In genomic region chr12:59131578-59131946, GRCm38 (mm10) we compare ENCODE assay signal across 8 mouse cellular contexts. TPM values are rescaled to one million over a fixed set of nuclear protein-coding genes. Genes with fewer than 3 reads are reported as not detected.
A peak's percentile ranks its signal among the peaks of the same experiment; 100 is the strongest.
DNase-seq lines count a peak whose midpoint lies in the region; ATAC-seq and TF ChIP-seq lines count a peak whose summit lies in the region.

No protein-coding gene starts in this region.

- DNase-seq in heart, postnatal 36 days: no peak
- DNase-seq in MEL-GATA-1-ER (ENCODE audit: extremely low read depth, low read depth): peak; percentile 33
- DNase-seq in liver, embryonic 14.5 days (ENCODE audit: low read depth in 3 of 3, low spot score in 3 of 3): no peak
- DNase-seq in urinary bladder, adult 2 months (ENCODE audit: low spot score): no peak
- DNase-seq in frontal cortex, postnatal 36 days (ENCODE audit: low spot score in 2 of 2): no peak

- H3K4me1 ChIP-seq in heart, embryonic 12.5 days (replicated peaks): peaks cover 28% of the 10 kb centered on the region
- H3K4me1 ChIP-seq in forebrain, embryonic 15.5 days: peaks cover 34% of the 10 kb centered on the region
- H3K4me1 ChIP-seq in liver, embryonic 14.5 days (replicated peaks; ENCODE audit: control insufficient read depth in 2 of 2, insufficient read depth in 2 of 2, low read length in 1 of 2): peaks cover 30 to 41% of the 10 kb centered on the region in 2 experiments
- H3K4me1 ChIP-seq in stomach, embryonic 15.5 days: peaks cover 12% of the 10 kb centered on the region

- peak overlapping the region; percentile 85 for H3K4me3 ChIP-seq in heart, embryonic 12.5 days
- H3K4me3 ChIP-seq in forebrain, embryonic 15.5 days: peak overlapping the region; percentile 86
- peak overlapping the region; percentile 90 to 96 for H3K4me3 ChIP-seq in liver, embryonic 14.5 days (ENCODE audit: insufficient read depth in 1 of 2, low read depth in 2 of 2, low read length in 2 of 2)
- H3K4me3 ChIP-seq in stomach, embryonic 15.5 days (replicated peaks): peak overlapping the region; percentile 97

- no peaks in the 10 kb centered on the region for H3K36me3 ChIP-seq in heart, embryonic 12.5 days
- H3K36me3 ChIP-seq in forebrain, embryonic 15.5 days: no peaks in the 10 kb centered on the region
- no peaks in the 10 kb centered on the region; the same call in 1 of the 2 replicates for H3K36me3 ChIP-seq in liver, embryonic 14.5 days (replicated peaks; ENCODE audit: control insufficient read depth, insufficient read depth, low read depth)
- H3K36me3 ChIP-seq in stomach, embryonic 15.5 days: no peaks in the 10 kb centered on the region

- WGBS in heart, embryonic 12.5 days: under 1% methylated on average over 30 of the region's 30 CpGs
- under 1% methylated on average over 30 of the region's 30 CpGs for WGBS in forebrain, embryonic 15.5 days
- WGBS in liver, embryonic 14.5 days (ENCODE audit: insufficient replicate concordance): under 1% methylated on average over 30 of the region's 30 CpGs
- WGBS in stomach, embryonic 15.5 days: under 1% methylated on average over 30 of the region's 30 CpGs

- H3K27ac ChIP-seq in heart, embryonic 12.5 days (ENCODE audit: poor library complexity, severe bottlenecking): peak overlapping the region; percentile 93
- H3K27ac ChIP-seq in forebrain, embryonic 15.5 days (replicated peaks): peak overlapping the region; percentile 91
- H3K27ac ChIP-seq in liver, embryonic 14.5 days: peak overlapping the region; percentile 77
- H3K27ac ChIP-seq in stomach, embryonic 15.5 days: peak overlapping the region; percentile 98

- H3K27me3 ChIP-seq in heart, embryonic 12.5 days (replicated peaks): no peaks in the 10 kb centered on the region
- H3K27me3 ChIP-seq in forebrain, embryonic 15.5 days: no peaks in the 10 kb centered on the region
- no peaks in the 10 kb centered on the region for H3K27me3 ChIP-seq in liver, embryonic 14.5 days (ENCODE audit: control insufficient read depth, insufficient read depth, low read length)
- H3K27me3 ChIP-seq in stomach, embryonic 15.5 days (replicated peaks): no peaks in the 10 kb centered on the region

- no peaks in the 10 kb centered on the region for H3K9me3 ChIP-seq in heart, embryonic 12.5 days (replicated peaks)
- no peaks in the 10 kb centered on the region for H3K9me3 ChIP-seq in forebrain, embryonic 15.5 days
- H3K9me3 ChIP-seq in liver, embryonic 14.5 days (ENCODE audit: control insufficient read depth, low read length): no peaks in the 10 kb centered on the region
- H3K9me3 ChIP-seq in stomach, embryonic 15.5 days: no peaks in the 10 kb centered on the region

- no peak for TF ChIP-seq CTCF in liver, embryonic 14.5 days (IDR thresholded peaks at IDR 0.05; ENCODE audit: low read depth)

- H3K4me2 ChIP-seq in heart, embryonic 12.5 days: peak overlapping the region; percentile 93
- peak overlapping the region; percentile 50 for H3K4me2 ChIP-seq in forebrain, embryonic 15.5 days (replicated peaks)
- peak overlapping the region; percentile 98 for H3K4me2 ChIP-seq in liver, embryonic 14.5 days (ENCODE audit: low read depth)
- H3K4me2 ChIP-seq in stomach, embryonic 15.5 days: peak overlapping the region; percentile 67

- peak overlapping the region; percentile 95 for H3K9ac ChIP-seq in heart, embryonic 12.5 days
- peak overlapping the region; percentile 82 for H3K9ac ChIP-seq in forebrain, embryonic 15.5 days (replicated peaks)
- peak overlapping the region; percentile 95 for H3K9ac ChIP-seq in liver, embryonic 14.5 days (replicated peaks)
- peak overlapping the region; percentile 86 for H3K9ac ChIP-seq in stomach, embryonic 15.5 days

- TF ChIP-seq EP300 in liver, embryonic 14.5 days (IDR thresholded peaks at IDR 0.05; ENCODE audit: low read depth): no peak

- no peak; the same call in 1 of the 2 replicates for ATAC-seq in heart, embryonic 12.5 days (ENCODE audit: insufficient number of reproducible peaks, low FRiP score)
- ATAC-seq in forebrain, embryonic 15.5 days (replicated peaks): peak; percentile 74; the same call in 1 of the 2 replicates
- ATAC-seq in liver, embryonic 14.5 days (ENCODE audit: insufficient read depth): peak; percentile 7; the same call in 1 of the 2 replicates
- ATAC-seq in stomach, embryonic 15.5 days (ENCODE audit: insufficient read depth, low FRiP score, low read depth): peak; percentile 28; the same call in 1 of the 2 replicates

- intact Hi-C loops in heart, postnatal 36 days (cut with DNase I): loop anchor here (2.0 to 5.0 kb wide), 4 partner anchors 65 to 1899 kb away; partner anchors contain the start of genes Fbxo33, Gemin2, Mipol1 and Pnn

RNA-seq across cellular contexts. Expression of gene Mia2, which starts 36.0 kb away (rescaled TPM):
- polyA plus RNA-seq in heart, embryonic 12.5 days (2016; fragmentation: Nextera tagmentation; extraction: Ambion mirVana): 46.2 and 48.5 TPM in 2 replicates
- total RNA-seq in heart, postnatal 36 days (2021): 100 to 1,000 TPM; 104 to 112 TPM
- 32.3 and 37.2 TPM in 2 replicates for polyA plus RNA-seq in forebrain, embryonic 15.5 days (2015; fragmentation: Nextera tagmentation; extraction: Ambion mirVana)
- polyA plus RNA-seq in liver, embryonic 14.5 days (2012; rRNA removed): 26.9 and 31.7 TPM in 2 replicates
- polyA plus RNA-seq in liver, embryonic 14.5 days (2014; fragmentation: Nextera tagmentation; extraction: Ambion mirVana): 42.6 and 43.4 TPM in 2 replicates
- 80.9 and 82.1 TPM in 2 replicates for polyA plus RNA-seq in stomach, embryonic 15.5 days (2015; fragmentation: Nextera tagmentation; extraction: Ambion mirVana)
- polyA plus RNA-seq in urinary bladder, adult 2 months (2012; rRNA removed): 58.4 and 62.9 TPM in 2 replicates
